Mouse (Mus musculus) neural tube, embryonic 11.5 days (tissue): ENCODE measurements around the gene Olfr1347. TPM values are rescaled to one million over a fixed set of nuclear protein-coding genes. Genes with fewer than 3 reads are reported as not detected.

ENCODE experiments used
- ATAC-seq: fragments of 200-750 bp; cut with Nextera tagmentation; 2 replicates; pipeline ENCODE4 v1.8.0; 2017; ENCODE audit warnings: moderate number of reproducible peaks, mild to moderate bottlenecking, moderate TSS enrichment, moderate library complexity; ENCODE audit not compliant: insufficient read depth, low FRiP score, low TSS enrichment
- DNase-seq: peaks from one replicate; pipeline ENCODE4 v3.0.0-alpha.2; 2015; ENCODE audit warnings: low spot score
- H3K27ac ChIP-seq: fragments of 300-500 bp; sonication (generic); 2 replicates; pipeline ENCODE4 v1.5.1; 2014; ENCODE audit warnings: low read depth, mild to moderate bottlenecking, low read length
- H3K27me3 ChIP-seq: fragments of 300-500 bp; sonication (generic); 2 replicates; pipeline ENCODE4 v1.6.1; 2014; ENCODE audit warnings: mild to moderate bottlenecking, low read length, mixed read lengths; ENCODE audit not compliant: control insufficient read depth, insufficient read depth
- H3K36me3 ChIP-seq: fragments of 300-500 bp; sonication (generic); 2 replicates; pipeline ENCODE4 v1.6.1; 2014; ENCODE audit warnings: mild to moderate bottlenecking, low read length, moderate library complexity, mixed read lengths; ENCODE audit not compliant: control insufficient read depth, insufficient read depth
- H3K4me1 ChIP-seq: fragments of 300-500 bp; sonication (generic); 2 replicates; pipeline ENCODE4 v1.6.1; 2014; ENCODE audit warnings: low read length, mixed read lengths; ENCODE audit not compliant: control insufficient read depth, insufficient read depth
- H3K4me2 ChIP-seq: fragments of 300-500 bp; sonication (generic); 2 replicates; pipeline ENCODE4 v1.6.1; 2014; ENCODE audit warnings: low read depth, mild to moderate bottlenecking, moderate library complexity
- H3K4me3 ChIP-seq: fragments of 300-500 bp; sonication (generic); 2 replicates; pipeline ENCODE4 v1.5.1; 2014; ENCODE audit warnings: low read depth, low read length
- H3K9ac ChIP-seq: fragments of 300-500 bp; sonication (generic); 2 replicates; pipeline ENCODE4 v1.6.1; 2014; ENCODE audit warnings: mild to moderate bottlenecking, low read length
- H3K9me3 ChIP-seq: fragments of 300-500 bp; sonication (generic); 2 replicates; pipeline ENCODE4 v1.6.1; 2016; ENCODE audit warnings: low read length; ENCODE audit not compliant: control insufficient read depth
- WGBS: fragments of 180-500 bp; shearing (Covaris S2); extraction: QIAGEN DNeasy Blood & Tissue Kit; methylation state at CpG from one replicate; pipeline ENCODE4 v1.1.7; 2014; 5-methylcytosine and 5-hydroxymethylcytosine counted together
- polyA plus RNA-seq: library from polyadenylated mRNA; unstranded; fragments of >200 nt; fragmentation: Nextera tagmentation; extraction: Ambion mirVana; gene quantifications from 2 replicates; pipeline ENCODE4 v1.2.1, GENCODE M21; 2014

Olfr1347 gene
- polyA plus RNA-seq, 1 experiment from 2014 or later: not detected

- H3K4me2 ChIP-seq: no peak overlapping the region
- ATAC-seq (no peak), DNase-seq (no peak)
- no peak overlapping the region for H3K27ac ChIP-seq
- no peaks in the 10 kb centered on the region for H3K4me1 ChIP-seq
- no peaks in the 10 kb centered on the region for H3K36me3 ChIP-seq
- H3K9ac ChIP-seq: no peak overlapping the region
- no peaks in the 10 kb centered on the region for H3K27me3 ChIP-seq
- no peak overlapping the region for H3K4me3 ChIP-seq
- 42% methylated on average over 3 of the region's 3 CpGs for WGBS
- 0 out of 2 replicates have a peak, but pooled peaks cover 2% of the 10 kb centered on the region for H3K9me3 ChIP-seq
Measured at GRCm38 (mm10) chr7:6456399-6456798, 43.2 kb downstream of the Olfr1347 start.

- H3K9ac ChIP-seq: no peak within 1 kb of the TSS
- ATAC-seq: no peak
- H3K9me3 ChIP-seq: 0 out of 2 replicates have a peak, but pooled peaks cover 2% of the 10 kb centered on the region
- no peaks in the 10 kb centered on the region for H3K36me3 ChIP-seq
- H3K4me2 ChIP-seq: no peak within 1 kb of the TSS
- no peaks in the 10 kb centered on the region for H3K4me1 ChIP-seq
- no peak within 1 kb of the TSS for H3K27ac ChIP-seq
- no peak within 1 kb of the TSS for H3K4me3 ChIP-seq
- DNase-seq: no peak
- no peaks in the 10 kb centered on the region for H3K27me3 ChIP-seq
Measured at GRCm38 (mm10) chr7:6455868-6456267, 43.7 kb downstream of the Olfr1347 start, which contains the start of gene Olfr1336. Olfr1336 (plus strand) TSS chr7:6456168.

DNA sequence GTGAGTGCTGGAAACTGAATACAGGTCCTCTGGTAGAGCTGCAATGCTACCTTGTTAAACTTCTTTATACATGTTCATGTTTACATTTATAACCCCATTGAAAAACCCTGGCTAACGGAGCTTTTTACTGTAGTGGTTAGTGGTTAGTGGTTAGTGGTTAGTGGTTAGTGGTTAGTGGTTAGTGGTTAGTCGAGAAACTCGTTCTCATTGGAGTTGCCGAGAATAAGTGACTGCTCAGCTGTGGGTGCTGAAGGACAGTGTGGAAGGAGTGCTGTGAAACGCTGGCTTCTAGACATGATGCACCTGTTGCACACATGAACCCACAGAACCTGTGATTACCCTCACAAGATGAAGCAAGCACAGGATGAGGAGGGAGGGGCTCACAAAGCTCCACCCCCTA, 51.8 kb downstream of the Olfr1347 start:
- no peaks in the 10 kb centered on the region for H3K36me3 ChIP-seq
- no peak overlapping the region for H3K4me3 ChIP-seq
- H3K27ac ChIP-seq: no peak overlapping the region
- H3K4me1 ChIP-seq: no peaks in the 10 kb centered on the region
- H3K27me3 ChIP-seq: no peaks in the 10 kb centered on the region
- 84% methylated on average over 5 of the region's 5 CpGs for WGBS
- ATAC-seq (no peak), DNase-seq (no peak)
- H3K9ac ChIP-seq: no peak overlapping the region
- no peak overlapping the region for H3K4me2 ChIP-seq
- peaks cover 6% of the 10 kb centered on the region; the same call in 1 of the 2 replicates for H3K9me3 ChIP-seq

DNA sequence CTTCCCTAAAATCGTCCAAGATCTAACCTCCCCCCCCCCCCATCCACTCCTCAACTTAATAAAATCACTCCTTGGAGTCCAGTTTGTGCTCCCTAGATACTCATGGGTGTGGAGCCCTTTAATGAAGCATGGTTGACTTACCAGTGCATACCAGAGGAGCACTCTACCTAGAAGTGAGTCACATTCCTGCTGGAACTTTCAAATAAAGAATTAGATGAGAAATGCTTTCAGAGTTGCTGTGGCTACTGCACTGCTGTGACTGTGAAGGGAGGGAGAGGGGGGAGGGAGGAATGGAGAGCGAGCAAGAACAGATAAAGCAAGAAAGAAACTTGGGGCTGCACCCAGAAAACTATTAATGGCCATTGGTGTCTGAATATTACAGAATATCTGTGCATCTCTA, 58.4 kb downstream of the Olfr1347 start:
- Histone ChIP-seq H3K9me3 (no peaks in the 10 kb centered on the region; the same call in 1 of the 2 replicates), H3K9ac (no peak overlapping the region), H3K27ac (no peak overlapping the region), H3K4me3 (no peak overlapping the region), H3K27me3 (no peaks in the 10 kb centered on the region), H3K4me1 (no peaks in the 10 kb centered on the region), H3K4me2 (no peak overlapping the region), H3K36me3 (no peaks in the 10 kb centered on the region)
- 64% methylated on average over 2 of the region's 2 CpGs for WGBS
- no peak for ATAC-seq
- DNase-seq: no peak

DNA sequence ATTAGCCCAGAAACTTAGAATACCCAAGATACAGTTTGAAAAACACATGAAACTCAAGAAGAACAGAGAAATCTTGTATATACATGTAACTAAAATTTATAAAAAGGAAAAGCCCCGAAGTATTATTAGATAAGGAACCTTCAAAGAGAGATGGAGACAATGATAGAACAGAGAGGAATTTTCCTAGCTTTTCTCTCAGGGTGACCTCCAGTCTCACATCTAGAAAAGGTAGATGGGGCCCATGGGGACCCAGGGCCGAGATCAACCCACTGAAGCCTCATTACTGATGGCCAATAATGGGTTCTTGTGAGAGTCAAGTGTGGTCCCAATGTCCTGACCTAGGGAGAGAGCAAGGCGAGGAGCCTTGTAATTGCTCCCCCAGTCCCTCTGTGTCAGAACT, 61.2 kb downstream of the Olfr1347 start, which contains the start of gene Olfr1344:
Olfr1344 (plus strand) TSS at position 301 of the 400 bp plus-strand sequence.
- Histone ChIP-seq H3K27ac (no peak within 1 kb of the TSS), H3K9me3 (no peaks in the 10 kb centered on the region; the same call in 1 of the 2 replicates), H3K36me3 (no peaks in the 10 kb centered on the region), H3K4me2 (no peak within 1 kb of the TSS), H3K4me1 (peaks cover 6% of the 10 kb centered on the region), H3K4me3 (no peak within 1 kb of the TSS), H3K9ac (no peak within 1 kb of the TSS), H3K27me3 (no peaks in the 10 kb centered on the region)
- DNase-seq (no peak), ATAC-seq (no peak)
- WGBS: 81% methylated on average over 3 of the region's 3 CpGs

Other genes with a start within 250 kb of the Olfr1347 start
- not detected in 2 replicates for gene Epp13, start 247.0 kb downstream of the Olfr1347 start, polyA plus RNA-seq
- gene Zfp667, start 213.2 kb downstream of the Olfr1347 start, polyA plus RNA-seq: 11.0 and 14.0 TPM in 2 replicates
- 8.2 and 9.4 TPM in 2 replicates for gene Zfp583, start 168.5 kb downstream of the Olfr1347 start, polyA plus RNA-seq
- gene Gm3854, start 156.0 kb downstream of the Olfr1347 start, polyA plus RNA-seq: 2.7 and 3.3 TPM in 2 replicates
- gene Zfp78, start 136.5 kb downstream of the Olfr1347 start, polyA plus RNA-seq: 3.0 and 3.3 TPM in 2 replicates
- 14.4 and 14.9 TPM in 2 replicates for gene Zfp28, start 116.5 kb downstream of the Olfr1347 start, polyA plus RNA-seq
- 0.07 and 0.33 TPM in 2 replicates for gene Smim17, start 101.0 kb downstream of the Olfr1347 start, polyA plus RNA-seq
- gene Gm20715, start 89.5 kb downstream of the Olfr1347 start, polyA plus RNA-seq: not detected in 2 replicates
- gene Olfr1344, start 61.1 kb downstream of the Olfr1347 start, polyA plus RNA-seq: not detected in 2 replicates
- gene Olfr1336, start 43.6 kb downstream of the Olfr1347 start, polyA plus RNA-seq: not detected in 2 replicates
- not detected in 2 replicates for gene Olfr1346, start 32.7 kb downstream of the Olfr1347 start, polyA plus RNA-seq
- not detected in 2 replicates for gene Olfr5, start 12.8 kb downstream of the Olfr1347 start, polyA plus RNA-seq
- not detected in 2 replicates for gene Olfr1348, start 9.0 kb upstream of the Olfr1347 start, polyA plus RNA-seq
- 0.19 TPM in 1 of 2 replicates, not detected in the other for gene Olfr1349, start 23.2 kb upstream of the Olfr1347 start, polyA plus RNA-seq
- gene Olfr1350, start 65.1 kb upstream of the Olfr1347 start, polyA plus RNA-seq: not detected in 2 replicates
- gene Zim1, start 196.7 kb upstream of the Olfr1347 start, polyA plus RNA-seq: 4.1 and 6.3 TPM in 2 replicates
- 208 and 238 TPM in 2 replicates for gene Peg3, start 230.7 kb upstream of the Olfr1347 start, polyA plus RNA-seq
- gene Usp29, start 230.8 kb upstream of the Olfr1347 start, polyA plus RNA-seq: 13.0 and 15.9 TPM in 2 replicates